Mouse (Mus musculus) ZHBTc4 (cell line): ENCODE data around the gene Clec4g.
"Not testable (repeated sequence)": the region's sequence is repeated elsewhere in the genome, so short reads cannot be mapped to it uniquely, and the experiment has no call there.

Source experiments
- DNase-seq: peaks from one replicate; pipeline ENCODE4 v3.0.0-alpha.2; 2011; ENCODE audit warnings: low read depth, low spot score

Clec4g gene

DNA sequence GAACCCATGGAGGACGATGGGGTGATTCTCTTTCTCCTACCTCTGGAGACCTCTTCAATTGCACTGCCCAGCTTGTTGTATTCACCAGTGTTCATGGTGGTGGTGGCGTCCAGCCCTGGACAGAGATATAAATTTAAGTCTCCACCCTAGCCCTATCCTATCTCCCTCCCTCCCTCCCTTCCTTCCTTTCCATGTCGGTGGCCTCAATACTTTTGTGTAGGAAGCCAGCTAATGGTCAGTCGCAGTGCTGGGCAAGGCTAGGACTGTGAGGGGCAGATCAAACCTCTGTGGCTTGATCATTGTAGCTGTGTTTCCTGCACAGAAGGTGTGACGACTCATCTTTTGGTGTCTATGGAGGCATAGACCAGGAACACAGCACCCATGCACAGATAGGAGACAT lies at the start of gene Clec4g:
TSS of gene Clec4g (minus strand) at position 101 of the 400 bp plus-strand sequence.
- DNase-seq: no peak

DNA sequence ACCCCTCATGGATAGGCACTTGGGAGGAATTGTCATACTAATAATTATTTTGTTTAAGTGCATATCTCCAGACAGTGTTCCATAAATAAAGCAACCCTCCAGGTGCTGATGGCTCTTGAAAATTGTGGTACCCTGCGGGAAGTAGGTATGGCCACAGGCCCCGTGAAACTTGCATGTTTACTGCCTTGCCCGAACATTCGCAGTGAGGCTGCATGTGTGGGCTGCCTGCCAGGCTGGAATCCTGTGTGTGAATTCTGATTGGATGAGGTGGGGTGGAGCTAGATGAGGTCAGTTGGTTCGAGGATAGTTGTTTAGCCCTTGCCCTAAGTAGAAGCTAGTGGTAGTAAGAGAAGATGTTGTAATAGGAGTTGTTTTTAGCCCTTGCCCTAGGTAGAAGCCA lies 48.2 kb upstream of the Clec4g start:
- DNase-seq: not testable (repeated sequence)

DNA sequence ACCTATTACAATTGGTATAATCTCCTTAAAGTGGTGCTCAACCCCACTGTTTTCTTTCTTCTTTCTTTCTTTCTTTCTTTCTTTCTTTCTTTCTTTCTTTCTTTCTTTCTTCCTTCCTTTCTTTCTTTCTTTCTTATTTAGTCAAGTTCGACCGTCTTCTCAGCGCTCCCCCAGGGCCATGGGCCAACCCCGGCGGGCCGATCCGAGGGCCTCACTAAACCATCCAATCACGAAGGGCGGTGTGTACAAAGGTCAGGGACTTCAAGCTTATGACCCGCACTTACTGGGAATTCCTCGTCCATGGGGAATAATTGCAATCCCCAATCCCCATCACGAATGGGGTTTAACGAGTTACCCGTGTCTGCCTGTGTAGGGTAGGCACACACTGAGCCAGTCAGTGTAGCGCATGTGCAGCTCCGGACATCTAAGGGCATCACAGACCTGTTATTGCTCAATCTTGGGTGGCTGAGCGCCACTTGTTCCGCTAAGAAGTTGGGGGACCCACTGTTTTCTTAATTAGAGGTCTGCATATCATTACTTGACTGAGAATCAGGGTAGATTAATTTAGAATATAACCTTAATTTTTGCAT lies 33.9 kb upstream of the Clec4g start:
- peak; percentile 100 for DNase-seq

DNA sequence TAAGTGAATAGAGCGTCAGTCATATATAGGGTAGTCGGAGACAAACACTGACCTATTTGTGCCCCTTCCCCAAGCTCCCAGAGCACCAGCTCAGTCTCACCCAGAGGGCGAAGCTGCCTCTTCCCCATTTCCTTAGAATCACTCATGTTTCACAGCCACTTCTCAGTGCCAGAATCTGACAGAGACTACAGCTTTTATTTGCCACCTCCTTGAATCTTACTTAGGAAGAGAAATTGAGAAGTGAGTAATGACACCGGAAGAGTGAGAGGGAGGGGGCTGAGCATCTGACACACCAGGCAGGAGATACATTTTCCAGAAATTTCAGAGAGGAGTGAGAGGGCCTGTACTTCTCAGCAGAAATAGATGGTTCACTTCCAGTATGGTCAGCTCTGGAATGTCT lies 28.3 kb upstream of the Clec4g start, which contains the start of gene Cd209a:
TSS of gene Cd209a (minus strand) at position 224 of the 400 bp plus-strand sequence.
- no peak for DNase-seq

DNA sequence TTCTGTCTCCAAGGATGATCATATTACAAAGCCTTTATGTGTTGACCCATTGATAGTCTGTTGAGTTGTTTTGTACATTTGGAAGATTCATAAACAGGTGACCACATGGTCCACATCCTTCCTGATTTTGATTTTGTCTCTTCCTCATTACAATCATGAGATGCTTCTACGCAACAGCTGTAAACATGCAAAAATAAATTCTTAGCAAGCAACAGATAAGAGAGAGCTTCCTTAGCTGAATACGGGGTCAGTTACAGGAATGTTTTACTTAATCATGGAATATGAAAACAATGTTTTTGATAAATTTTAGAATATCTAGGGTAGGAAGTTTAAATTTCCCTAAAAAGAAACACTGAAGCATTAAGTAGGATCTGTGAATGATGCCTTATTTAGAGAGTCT lies 16.5 kb upstream of the Clec4g start:
- no peak for DNase-seq

DNA sequence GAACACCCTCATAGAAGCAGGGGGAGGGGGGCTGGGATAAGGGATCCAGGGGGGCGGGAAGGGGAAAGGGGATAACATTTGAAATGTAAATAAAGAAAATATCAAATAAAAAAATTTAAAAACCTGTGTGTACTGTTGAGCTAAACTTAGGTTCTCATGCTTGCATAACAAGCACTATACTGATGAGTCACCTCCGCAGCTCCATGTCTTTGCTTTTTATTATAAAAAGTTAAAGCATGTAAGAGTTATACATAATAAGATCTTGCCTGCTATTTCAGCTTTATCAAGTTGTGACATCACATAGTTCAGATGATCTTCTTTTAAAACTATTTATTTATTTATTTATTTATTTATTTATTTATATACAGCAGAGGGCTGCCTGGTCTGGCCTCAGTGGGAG lies 15.1 kb upstream of the Clec4g start:
- no peak for DNase-seq

DNA sequence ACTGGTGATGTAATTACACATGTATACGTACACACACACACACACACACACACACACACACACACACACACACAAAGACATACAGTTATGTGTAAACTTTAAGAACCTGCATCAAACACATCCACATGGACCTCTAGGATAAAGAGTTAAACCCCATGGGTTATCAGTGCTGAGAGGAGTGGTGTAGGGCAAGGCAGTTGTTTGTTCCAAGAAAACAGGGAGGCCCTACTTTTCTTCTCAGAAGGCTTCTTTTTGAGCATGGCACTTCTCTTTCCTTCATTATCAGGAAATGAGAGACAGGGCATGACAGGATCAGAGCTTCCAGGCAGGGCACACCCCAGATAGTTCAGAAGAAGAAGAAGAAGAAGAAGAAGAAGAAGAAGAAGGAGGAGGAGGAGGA lies 13.6 kb upstream of the Clec4g start:
- no peak for DNase-seq

DNA sequence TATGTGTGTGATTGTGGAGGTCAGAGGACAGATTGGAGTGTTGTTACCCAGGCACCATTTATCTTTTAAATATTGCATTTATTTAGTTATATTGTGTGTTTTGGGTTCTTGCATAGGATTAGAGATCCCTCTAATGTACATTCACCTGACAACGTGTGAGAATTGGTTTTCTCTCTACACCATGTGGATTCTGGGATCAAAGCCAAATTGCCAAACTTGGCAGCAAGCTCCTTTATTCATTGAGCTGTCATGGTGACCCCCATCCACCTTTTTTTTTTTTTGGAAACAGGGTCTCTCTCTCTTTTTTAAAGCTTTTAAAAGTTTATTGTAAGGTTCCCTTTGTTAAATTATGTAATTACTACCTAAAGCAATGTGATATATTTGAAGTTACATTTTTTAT lies 590 bp upstream of the Clec4g start:
- DNase-seq: no peak

DNA sequence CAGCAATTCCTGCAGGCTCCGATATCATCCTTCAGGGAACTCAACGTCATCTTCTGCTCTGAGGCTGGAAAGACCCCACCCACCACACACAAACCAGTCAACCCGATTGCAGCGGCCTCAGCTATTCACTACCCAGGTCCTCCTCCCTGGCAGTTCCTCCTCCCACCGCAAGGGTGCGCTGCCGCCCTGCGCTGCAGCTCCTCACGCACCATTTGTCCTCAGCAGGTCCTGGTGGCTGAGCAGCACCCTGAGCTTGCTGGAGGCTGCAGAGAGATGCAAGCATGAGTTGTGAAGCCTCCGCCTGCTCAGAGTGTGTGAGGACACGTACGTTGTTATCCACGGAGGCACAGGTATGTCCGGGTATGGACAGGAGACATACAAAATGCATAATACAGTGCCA lies 1.9 kb downstream of the Clec4g start:
- peak; percentile 89 for DNase-seq

DNA sequence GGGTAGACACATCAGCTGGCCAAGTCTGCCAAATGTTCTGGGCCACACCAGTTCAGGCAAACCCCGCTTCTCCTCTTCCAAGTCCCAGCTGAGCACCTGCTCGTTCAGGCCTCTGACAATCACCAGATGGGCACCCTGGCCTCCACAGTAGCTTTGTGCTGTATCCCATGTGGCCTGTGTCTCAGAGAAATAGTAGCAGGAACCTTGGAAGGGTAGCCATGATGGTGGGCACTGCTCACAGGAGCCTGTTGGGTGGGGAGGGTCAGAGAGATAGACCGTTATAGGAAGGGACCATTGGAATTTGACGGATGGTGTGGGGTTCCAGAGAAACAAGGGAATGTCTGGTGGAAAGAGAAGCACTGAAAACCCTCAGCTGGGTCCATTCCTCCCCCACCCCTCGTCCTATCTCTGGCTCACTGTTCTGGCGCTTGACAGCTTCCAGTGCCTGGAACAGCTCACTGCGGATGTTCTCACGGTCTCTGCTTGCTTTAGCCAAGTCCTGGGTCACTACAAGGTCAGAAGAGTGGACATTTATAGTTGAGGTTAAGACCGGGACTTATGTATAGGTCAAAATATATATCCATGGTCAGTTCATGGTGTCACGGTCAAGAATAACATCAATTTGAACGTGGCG lies 3.0 kb downstream of the Clec4g start:
- DNase-seq: no peak

DNA sequence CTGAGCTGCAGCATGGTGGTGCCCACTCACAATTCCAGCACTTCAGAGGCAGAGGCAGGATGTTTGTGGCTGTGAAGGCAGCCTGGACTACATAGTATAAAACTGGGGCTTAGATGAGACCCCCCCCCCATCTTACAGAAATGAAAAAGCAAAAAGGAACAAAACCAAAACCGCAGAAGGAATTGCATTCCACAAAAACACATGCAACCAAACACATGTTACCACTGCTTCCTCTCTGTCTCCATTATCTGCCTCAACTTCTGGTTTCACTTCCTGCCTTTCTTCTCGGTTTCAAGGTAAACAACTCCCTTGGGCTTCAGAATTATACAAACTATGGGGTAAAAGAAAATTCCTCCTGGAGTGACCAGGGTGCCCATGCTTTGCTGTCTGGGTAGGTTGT lies 8.8 kb downstream of the Clec4g start:
- no peak for DNase-seq

DNA sequence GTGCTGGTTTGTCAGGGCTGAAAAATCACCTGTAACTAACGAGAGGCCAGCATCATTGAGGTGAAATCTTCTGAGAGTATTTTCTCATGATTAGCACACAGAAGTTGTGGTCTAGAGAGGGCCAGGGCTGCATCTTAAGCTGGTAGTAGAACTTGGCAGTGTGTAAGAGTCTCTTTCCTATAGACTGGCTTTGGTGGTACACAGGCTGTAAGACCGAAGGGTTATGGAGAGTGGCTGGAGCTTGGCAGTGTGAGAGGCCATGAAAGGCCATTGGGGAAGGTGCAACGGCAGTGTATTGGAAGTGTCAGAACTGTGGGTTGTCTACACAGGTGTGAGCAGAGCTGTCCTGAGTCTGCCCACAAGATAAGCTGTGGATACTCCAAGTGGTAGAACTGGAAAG lies 10.1 kb downstream of the Clec4g start:
- no peak for DNase-seq

DNA sequence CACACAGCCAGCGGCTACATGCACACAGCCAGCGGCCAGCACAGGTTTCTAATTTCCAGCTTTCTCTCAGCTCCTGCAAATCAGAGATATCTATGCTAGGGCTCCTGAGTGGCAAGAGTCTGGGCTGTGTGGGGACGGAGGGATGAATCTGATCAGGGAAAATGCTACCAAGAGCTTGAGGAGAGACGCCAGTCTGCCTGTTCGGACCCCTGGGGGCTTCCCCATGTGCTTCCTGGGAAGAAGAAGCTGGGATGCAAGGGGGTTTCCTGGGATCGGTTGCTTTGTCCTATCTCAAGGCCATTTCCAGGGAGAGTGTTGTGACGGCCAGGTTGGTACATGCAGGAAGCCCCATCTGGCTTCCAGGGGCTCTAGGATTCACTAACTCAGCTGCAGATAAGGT lies 12.8 kb downstream of the Clec4g start:
- DNase-seq: no peak

DNA sequence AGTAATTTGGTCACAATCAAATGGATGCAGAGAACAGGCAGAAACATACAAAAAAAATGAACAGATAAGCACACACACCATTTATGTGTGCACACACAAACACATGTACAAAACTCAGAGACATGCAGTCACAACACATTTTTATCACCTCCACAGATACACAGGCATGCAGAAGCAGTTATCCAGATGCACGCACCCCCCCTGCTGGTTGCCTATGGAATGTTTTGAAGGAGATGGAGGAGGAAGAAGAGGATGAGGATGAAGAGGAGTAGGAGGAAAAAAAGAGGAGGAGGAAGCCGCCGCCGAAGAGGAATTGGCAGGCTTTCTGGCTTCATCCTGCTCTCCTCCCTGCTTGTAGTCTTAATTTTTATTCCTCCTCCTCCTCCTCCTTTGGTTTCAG lies 14.7 kb downstream of the Clec4g start:
- no peak for DNase-seq

DNA sequence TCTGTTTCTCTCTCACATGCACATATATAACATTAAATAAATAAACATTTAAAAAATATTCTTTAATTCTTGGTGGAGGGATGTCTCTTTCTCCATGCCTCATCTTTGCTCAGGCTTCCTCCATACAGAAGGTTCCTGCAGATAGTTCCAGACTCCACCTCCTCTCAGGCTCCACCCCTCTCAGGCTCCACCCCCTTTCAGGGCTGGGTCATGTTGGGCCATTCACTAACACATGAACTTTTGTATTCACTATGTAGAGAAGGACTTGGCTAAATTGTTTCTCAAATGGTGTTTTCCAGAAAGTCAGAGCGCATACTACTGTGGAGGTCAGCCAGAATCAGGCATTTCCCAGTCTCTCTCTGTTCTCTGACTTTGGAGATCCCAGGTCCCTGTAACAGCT lies 19.0 kb downstream of the Clec4g start:
- no peak for DNase-seq

DNA sequence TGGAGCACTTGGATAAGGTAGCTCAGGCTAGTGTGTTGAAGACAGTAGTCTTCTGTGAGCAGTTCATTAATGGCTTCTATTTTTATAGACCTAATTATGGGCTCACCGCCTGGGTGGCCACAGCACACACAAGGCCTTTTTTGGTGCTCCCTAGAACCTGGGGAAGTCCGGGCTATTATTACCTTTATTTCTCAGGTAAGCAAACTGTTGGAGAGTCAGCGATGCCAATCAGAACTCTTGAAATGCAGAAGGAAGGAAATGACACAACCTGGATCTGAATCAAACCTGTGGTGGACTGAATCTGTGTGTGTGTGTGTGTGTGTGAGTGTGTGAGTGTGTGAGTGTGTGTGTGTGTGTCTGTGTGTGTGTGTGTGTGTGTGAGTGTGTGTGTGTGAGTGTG lies 26.3 kb downstream of the Clec4g start, which contains the start of gene Fcer2a:
TSS of gene Fcer2a (minus strand) at position 55 of the 400 bp plus-strand sequence.
- DNase-seq: no peak

DNA sequence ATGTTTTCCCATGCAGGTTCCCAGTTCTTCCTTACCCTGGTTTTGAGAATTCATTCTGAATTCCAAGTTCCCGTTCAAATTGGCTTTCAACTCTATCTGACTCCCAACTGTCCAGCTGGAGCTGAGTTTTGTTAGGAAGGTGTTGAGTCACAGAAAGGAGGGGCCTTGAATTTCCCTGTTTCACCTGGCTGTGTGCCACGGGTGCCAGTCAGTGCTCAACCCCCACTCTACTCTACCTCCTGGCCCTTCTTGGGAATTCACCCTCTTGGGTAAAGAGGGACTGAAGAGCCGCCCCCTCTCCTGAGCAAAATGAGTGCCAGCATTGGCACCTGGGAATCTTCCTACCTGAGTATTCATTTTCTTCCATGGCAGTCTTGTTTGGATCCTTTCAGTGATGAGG lies 29.7 kb downstream of the Clec4g start:
- DNase-seq: no peak

DNA sequence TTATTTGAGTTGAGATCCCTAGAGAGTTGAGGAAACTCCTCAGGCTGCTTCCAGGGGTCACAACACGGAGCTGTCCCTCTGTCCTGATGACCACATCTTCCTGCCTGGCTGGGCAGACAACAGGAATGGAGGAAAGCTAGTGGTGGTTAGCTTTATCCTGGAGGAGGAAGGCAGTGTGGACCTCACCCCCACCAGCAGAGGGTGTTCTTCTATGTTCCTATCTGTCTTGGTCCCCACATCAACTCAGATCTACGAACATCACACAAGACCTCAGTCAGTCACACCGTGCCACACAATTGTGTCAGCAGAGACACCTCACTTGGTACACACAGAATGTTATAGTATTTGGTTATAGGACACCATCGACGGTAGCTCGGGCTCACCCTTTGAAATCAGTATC lies 32.9 kb downstream of the Clec4g start:
- DNase-seq: no peak

DNA sequence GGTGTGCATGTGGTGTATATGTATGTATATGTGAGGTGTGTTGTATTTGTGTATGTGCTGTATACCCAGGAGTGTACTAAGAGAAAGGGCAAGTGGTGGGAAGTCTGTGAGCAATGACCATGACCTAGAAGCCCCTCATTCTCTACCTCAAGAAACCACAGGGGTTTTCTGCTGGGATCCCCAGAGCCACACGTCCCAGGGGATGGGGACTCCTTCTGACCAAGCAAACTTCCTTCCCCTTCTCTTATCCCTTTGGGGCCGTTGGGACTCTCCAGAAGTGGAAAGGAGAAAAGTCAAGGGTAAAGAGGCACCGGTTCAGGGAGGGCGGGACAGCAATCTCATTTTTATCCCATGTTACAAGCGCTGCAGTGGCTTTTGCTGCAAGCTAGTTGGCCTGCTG lies 35.0 kb downstream of the Clec4g start:
- no peak for DNase-seq

DNA sequence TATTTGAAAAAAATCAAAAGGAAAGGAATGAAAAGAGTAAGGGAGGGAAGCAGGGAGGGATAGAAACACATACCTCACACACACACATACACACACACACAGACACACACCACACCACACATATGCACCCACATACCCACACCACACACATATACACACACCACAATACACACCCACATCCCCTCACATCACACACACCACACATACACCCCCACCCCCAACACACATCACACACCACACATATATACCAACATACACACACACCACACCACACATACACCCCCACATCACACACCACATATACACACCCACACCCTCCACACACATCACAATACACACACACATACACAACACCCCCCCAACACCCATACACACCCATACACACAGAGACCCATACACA lies 35.9 kb downstream of the Clec4g start:
- DNase-seq: no peak

DNA sequence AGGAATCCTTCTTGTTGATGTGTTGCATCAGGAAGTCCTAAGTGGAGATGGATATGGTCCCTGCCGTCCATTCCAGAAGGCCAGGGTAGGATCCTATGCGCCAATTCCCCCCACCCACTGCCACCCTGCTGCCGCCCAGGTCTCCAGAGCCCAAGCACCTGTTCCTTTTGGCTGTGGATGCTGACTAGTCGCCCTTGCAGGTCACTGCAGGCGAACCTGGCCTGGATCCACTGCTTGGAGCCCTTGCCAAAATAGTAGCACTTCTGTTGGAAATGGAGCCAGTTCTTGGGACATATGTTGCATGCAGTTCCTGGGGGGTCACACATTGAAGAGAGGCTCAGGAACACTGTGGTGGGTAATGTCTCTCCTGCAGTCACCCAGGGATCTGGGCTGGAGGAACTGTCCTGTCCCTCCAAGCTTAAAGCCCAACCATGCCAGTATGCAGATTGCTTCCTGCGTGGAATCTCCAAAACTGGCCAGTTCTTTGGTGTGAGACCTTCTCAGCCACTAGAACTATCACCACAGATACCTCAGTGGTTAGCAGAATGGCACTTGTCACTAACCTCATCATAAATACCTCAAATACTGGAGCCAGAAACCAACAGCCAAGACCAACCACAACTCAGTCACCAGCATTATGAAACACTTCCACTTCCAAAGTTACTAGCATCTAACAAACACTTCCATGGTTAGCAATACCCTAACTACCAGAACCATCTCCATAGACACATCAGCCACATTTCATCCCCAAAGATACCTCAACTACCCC lies 36.9 kb downstream of the Clec4g start:
- no peak for DNase-seq

DNA sequence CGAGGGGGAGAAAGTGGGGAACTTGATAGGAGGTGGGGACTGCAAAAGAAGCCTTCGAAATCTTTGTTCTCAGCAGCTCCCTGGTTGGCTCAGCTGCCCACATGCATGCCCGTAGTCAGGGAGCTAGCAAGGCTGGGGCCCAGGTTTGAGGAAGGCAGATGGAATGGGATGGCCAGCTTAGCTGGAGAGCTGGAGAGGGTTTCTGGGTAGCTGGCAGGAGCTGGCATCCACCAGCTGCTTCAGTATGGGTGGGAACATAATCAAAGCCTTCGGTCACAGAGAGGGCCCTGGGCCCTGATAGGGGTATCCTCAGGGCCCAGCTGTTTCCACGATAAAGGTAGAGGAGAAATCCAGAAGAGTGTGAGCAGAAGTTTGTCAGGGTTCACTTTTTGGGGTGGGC lies 38.0 kb downstream of the Clec4g start:
- no peak for DNase-seq

DNA sequence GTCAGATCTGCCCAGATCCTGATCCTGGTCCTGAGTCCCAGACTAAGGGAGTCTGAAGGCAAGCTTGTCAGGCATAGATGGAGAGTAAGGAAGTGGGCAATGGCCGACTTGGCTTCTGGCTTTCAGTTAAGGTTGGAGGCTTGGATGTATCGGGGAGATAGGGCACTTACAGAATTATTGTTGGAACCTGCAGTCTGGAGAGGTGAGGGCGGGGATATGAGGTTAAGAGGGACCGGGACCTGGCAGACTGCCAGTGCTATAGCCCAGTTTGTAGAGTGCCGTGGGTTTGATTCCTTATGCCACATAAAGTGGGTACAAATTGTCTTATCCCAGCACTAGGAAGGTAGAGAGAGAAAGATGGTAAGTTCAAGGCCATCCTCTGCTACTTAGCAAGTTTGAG lies 40.8 kb downstream of the Clec4g start:
- DNase-seq: no peak
